Mouse (Mus musculus) liver, embryonic 14.5 days (tissue): ENCODE measurements around the gene Lilra5. TPM values are rescaled to one million over a fixed set of nuclear protein-coding genes. Genes with fewer than 3 reads are reported as not detected.
"Not testable (repeated sequence)": the region's sequence is repeated elsewhere in the genome, so short reads cannot be mapped to it uniquely, and the experiment has no call there.

Experiments used
- ATAC-seq: fragments of 200-750 bp; cut with Nextera tagmentation; 2 replicates; pipeline ENCODE4 v1.8.0; 2017; ENCODE audit warnings: moderate number of reproducible peaks, mild to moderate bottlenecking, moderate library complexity; ENCODE audit not compliant: insufficient read depth
- DNase-seq, 3 experiments: peaks; one replicate each; pipeline ENCODE4 v3.0.0-alpha.2; 2012 to 2013; ENCODE audit warnings: low read depth in 3 of 3, low spot score in 3 of 3
- H3K27ac ChIP-seq: fragments of 300-500 bp; sonication (generic); 2 replicates; pipeline ENCODE4 v1.5.1; 2014; ENCODE audit warnings: moderate library complexity, mild to moderate bottlenecking, control low read depth, inconsistent platforms
- H3K27me3 ChIP-seq: fragments of 300-500 bp; sonication (generic); 2 replicates; pipeline ENCODE4 v1.6.1; 2014; ENCODE audit warnings: mild to moderate bottlenecking, low read length, moderate library complexity; ENCODE audit not compliant: control insufficient read depth, insufficient read depth
- H3K36me3 ChIP-seq: fragments of 300-500 bp; sonication (generic); replicated peaks from 2 replicates; pipeline ENCODE4 v1.6.1; 2014; ENCODE audit warnings: low read depth; ENCODE audit not compliant: control insufficient read depth, insufficient read depth
- H3K4me1 ChIP-seq, 2 experiments: fragments of 200-500 bp in 1 of 2; fragments of 300-500 bp in 1 of 2; sonication (generic) in 1 of 2; replicated peaks; 2 replicates each; pipeline ENCODE4 v1.6.1; 2012 to 2014; ENCODE audit warnings: antibody characterized with exemption in 1 of 2, inconsistent platforms in 1 of 2, low read length in 1 of 2; ENCODE audit not compliant: control insufficient read depth in 2 of 2, insufficient read depth in 2 of 2
- H3K4me2 ChIP-seq: fragments of 300-500 bp; sonication (generic); 2 replicates; pipeline ENCODE4 v1.6.1; 2014; ENCODE audit warnings: low read depth, mild to moderate bottlenecking, control low read depth, moderate library complexity
- H3K4me3 ChIP-seq, 2 experiments: fragments of 200-500 bp in 1 of 2; fragments of 300-500 bp in 1 of 2; sonication (generic) in 1 of 2; 2 replicates each; pipeline ENCODE4 v1.5.1; 2012 to 2014; ENCODE audit warnings: low read depth in 2 of 2, low read length in 2 of 2, mild to moderate bottlenecking in 2 of 2, control low read depth in 1 of 2, inconsistent platforms in 1 of 2, moderate library complexity in 1 of 2; ENCODE audit not compliant: insufficient read depth in 1 of 2
- H3K9ac ChIP-seq: fragments of 300-500 bp; sonication (generic); replicated peaks from 2 replicates; pipeline ENCODE4 v1.6.1; 2014; ENCODE audit warnings: mild to moderate bottlenecking, control low read depth, moderate library complexity
- H3K9me3 ChIP-seq: fragments of 300-500 bp; sonication (generic); 2 replicates; pipeline ENCODE4 v1.6.1; 2016; ENCODE audit warnings: low read length, mixed read lengths; ENCODE audit not compliant: control insufficient read depth
- CTCF ChIP-seq: IDR thresholded peaks from 2 replicates; pipeline ENCODE4 v1.5.1; 2016; ENCODE audit warnings: antibody characterized with exemption, low read depth, control low read depth
- EP300 ChIP-seq: IDR thresholded peaks from 2 replicates; pipeline ENCODE4 v1.6.1; 2016; ENCODE audit warnings: antibody characterized with exemption, low read depth
- WGBS: fragments of 180-500 bp; shearing (Covaris S2); extraction: QIAGEN DNeasy Blood & Tissue Kit; methylation state at CpG from one replicate; pipeline ENCODE4 v1.1.7; 2014; ENCODE audit not compliant: insufficient replicate concordance; 5-methylcytosine and 5-hydroxymethylcytosine counted together
- polyA plus RNA-seq, 2 experiments: library from polyadenylated mRNA; depleted of rRNA in 1 of 2; stranded (reverse) in 1 of 2; unstranded in 1 of 2; fragments of >200 nt; fragmentation: Nextera tagmentation in 1 of 2; extraction: Ambion mirVana in 1 of 2; gene quantifications; 2 replicates each; pipeline versions ENCODE4 v1.2.1 to v1.2.3; 2012 to 2014

The Lilra5 gene
- polyA plus RNA-seq, 2 experiments: 0.16 to 0.43 TPM

DNA sequence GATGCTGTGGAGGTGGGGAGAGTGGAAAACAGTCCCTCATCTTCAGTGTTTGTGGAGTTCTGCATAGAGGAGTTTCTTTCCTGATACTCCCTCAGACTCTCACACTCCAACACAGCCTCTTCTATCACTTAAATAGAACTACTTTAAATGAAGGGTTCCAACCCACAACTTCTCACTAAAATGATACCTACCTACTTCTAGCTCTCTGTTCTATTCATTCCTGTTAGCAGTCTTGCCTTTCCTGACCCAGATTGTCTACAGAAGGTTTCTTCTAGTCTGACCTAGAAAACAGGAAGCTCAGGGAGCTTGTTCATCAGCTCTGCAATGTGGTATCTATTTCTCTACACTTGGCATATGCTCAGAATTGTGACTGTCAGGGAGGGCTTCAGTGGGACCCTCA, 2.0 kb upstream of the Lilra5 start:
- TF ChIP-seq EP300 (no peak), CTCF (no peak)
- DNase-seq (no peak), ATAC-seq (no peak)
- H3K36me3 ChIP-seq: no peaks in the 10 kb centered on the region
- H3K4me1 ChIP-seq: peaks cover 0 to 8% of the 10 kb centered on the region in 2 experiments; a peak in 2 of 4 replicates
- H3K27ac ChIP-seq: no peak overlapping the region
- no peak overlapping the region for H3K4me3 ChIP-seq
- H3K9ac ChIP-seq: no peak overlapping the region
- no peaks in the 10 kb centered on the region for H3K27me3 ChIP-seq
- no peaks in the 10 kb centered on the region for H3K9me3 ChIP-seq
- H3K4me2 ChIP-seq: no peak overlapping the region

DNA sequence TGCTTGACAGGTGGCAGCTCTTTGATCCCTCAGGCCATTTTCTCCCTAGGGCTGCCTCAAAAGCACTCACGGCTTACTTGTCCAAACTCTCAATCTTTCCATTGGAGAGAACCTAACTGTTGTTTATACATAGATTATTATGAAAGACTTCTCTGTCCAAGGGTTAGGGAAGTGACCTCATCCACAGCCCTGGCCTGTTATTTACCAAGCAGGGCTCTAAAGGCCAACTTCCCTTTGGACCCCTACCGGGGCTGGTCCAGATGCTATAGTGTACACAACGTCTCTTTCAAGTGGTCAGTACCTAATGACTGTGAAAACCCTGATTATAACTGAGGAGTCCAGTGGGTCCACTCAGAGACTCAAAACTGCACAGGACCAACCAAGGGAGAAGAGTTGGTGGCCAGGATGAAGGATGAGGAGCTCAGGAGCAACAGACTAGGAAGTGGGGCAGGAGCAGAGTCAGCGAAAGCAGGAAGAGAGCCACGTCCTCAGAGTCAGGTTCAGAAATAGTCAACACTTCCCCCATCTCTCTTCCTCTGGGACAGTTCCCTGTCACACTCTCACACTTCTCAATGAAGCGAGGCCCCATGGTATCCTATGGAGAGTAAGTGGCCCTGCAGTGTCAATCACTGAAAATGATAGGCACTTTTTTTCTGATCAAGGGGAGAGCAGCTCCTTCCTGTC, 1.6 kb downstream of the Lilra5 start:
- TF ChIP-seq EP300: no peak
- no peak for TF ChIP-seq CTCF
- Histone ChIP-seq H3K36me3 (no peaks in the 10 kb centered on the region), H3K27me3 (no peaks in the 10 kb centered on the region), H3K4me1 (peaks cover 0 to 8% of the 10 kb centered on the region in 2 experiments; a peak in 2 of 4 replicates), H3K9me3 (no peaks in the 10 kb centered on the region), H3K4me3 (no peak overlapping the region), H3K4me2 (no peak overlapping the region), H3K27ac (no peak overlapping the region), H3K9ac (no peak overlapping the region)
- DNase-seq (peak in 1 of 3 experiments; percentile 6), ATAC-seq (peak; percentile 82)
- WGBS: 36% methylated on average over 6 of the region's 6 CpGs

DNA sequence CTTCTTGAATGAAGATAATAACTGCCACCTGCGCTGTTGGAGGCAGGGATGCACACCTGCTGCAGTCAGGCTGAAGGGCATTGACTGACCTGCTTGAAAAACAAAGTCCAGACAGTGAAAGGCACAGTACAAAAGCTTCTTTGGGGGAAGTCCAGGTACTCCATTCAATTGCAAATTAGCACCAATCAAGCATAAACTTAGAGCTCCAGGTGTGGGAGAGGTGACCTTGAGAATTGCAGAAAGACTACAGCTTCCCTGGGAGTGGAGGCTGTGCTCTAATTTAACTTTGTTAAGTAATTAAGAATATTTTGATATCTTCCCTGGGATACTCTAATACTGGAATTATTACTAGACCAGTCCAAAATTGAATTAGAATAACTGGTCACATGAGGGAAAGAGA, 13.7 kb downstream of the Lilra5 start:
- not testable (repeated sequence) for DNase-seq, H3K9ac ChIP-seq, H3K4me2 ChIP-seq, H3K27me3 ChIP-seq, H3K36me3 ChIP-seq, H3K27ac ChIP-seq, ATAC-seq, H3K9me3 ChIP-seq, H3K4me1 ChIP-seq, H3K4me3 ChIP-seq
- 66% methylated on average over 1 of the region's 1 CpGs for WGBS

DNA sequence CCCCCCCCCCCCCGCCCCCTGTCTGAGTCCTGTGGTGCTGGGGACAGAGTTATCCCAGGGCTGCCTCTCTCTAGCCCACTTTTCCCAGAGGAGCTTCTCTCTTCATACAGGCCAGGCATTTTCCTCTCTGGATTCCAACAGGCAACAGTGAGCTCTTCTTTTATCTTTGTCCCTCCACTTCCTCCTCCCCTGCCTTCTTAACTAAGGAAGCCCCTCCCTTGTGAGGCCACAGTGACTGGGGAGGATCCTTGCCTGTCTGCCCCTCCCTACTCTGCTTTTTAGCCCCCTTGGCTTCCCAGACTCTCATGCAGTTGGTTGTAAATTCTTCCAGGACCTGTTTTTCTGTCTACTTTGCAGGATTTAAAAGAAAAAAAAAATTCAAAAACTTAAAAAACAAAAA, 18.5 kb downstream of the Lilra5 start:
- not testable (repeated sequence) for H3K27ac ChIP-seq, H3K9ac ChIP-seq, ATAC-seq, H3K4me2 ChIP-seq, H3K4me3 ChIP-seq, H3K27me3 ChIP-seq, DNase-seq, H3K4me1 ChIP-seq, H3K9me3 ChIP-seq, H3K36me3 ChIP-seq
- 0% methylated on average over 1 of the region's 1 CpGs for WGBS

DNA sequence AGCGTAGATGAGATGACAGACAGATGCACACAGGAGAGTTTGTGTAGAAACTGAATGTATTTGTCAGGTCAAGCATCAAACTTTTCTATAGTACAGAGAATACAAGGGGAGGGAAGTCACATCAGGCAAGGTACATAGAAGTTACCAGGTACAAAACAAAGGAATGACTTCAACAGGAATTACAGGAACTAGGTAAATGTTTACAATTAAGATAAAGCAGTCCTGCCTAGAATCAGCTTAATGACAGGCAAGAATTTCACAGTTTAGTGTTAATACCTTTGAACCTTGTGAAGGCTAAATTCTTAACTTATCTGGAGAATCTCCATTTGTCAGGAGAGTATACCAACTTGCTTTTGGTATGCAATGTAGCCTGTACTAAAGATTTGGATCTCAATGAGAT, 23.0 kb downstream of the Lilra5 start:
- 80% methylated on average over 1 of the region's 1 CpGs for WGBS
- not testable (repeated sequence) for H3K9me3 ChIP-seq, H3K27ac ChIP-seq, H3K4me3 ChIP-seq, H3K36me3 ChIP-seq, H3K9ac ChIP-seq, H3K27me3 ChIP-seq, DNase-seq, H3K4me1 ChIP-seq, ATAC-seq, H3K4me2 ChIP-seq

DNA sequence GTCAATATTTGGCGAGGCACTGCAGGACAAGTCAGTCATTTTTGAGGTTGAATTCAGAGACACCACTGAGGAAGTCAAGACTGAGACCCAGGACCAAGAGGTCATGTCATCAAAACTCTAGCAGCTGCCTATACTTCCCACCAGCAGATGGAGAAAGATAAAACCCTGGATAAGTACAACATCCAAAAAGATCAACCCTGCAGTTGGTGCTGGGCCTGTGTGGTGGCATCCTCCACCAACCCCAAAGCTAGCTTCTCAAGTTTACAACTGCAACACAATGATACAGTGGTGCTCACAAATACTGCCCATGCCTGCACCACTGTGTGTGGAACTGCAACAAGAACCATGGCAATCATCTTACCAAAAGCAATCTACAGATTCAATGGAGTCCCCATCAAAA, 34.6 kb downstream of the Lilra5 start:
- not testable (repeated sequence) for H3K9me3 ChIP-seq, H3K4me1 ChIP-seq, H3K27me3 ChIP-seq, DNase-seq, H3K27ac ChIP-seq, H3K36me3 ChIP-seq, H3K9ac ChIP-seq, H3K4me2 ChIP-seq, H3K4me3 ChIP-seq, ATAC-seq
- WGBS: 31% methylated on average over 1 of the region's 1 CpGs

DNA sequence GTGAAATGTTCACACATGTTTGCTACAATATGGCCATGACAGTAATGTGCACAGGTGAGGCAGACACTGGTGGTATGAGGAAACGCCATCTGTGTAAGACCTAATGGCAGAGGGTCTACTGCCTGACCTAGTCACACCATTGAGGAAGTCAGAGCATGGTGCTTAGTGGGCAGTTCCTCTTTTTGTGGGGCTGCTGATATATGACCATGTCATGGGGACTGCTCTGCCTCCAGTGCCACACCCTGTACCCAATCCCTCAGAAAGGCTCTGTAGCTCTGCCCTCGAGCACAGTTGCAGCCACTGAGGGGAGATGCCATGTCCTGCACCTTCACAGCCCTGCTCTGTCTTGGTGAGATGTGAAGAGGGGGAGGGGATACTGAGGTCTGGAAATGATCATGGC, 36.3 kb downstream of the Lilra5 start:
- not testable (repeated sequence) for H3K27me3 ChIP-seq, H3K9ac ChIP-seq, ATAC-seq, H3K27ac ChIP-seq, H3K4me3 ChIP-seq, H3K4me1 ChIP-seq, H3K9me3 ChIP-seq, H3K36me3 ChIP-seq, H3K4me2 ChIP-seq
- WGBS: 19% methylated on average over 2 of the region's 2 CpGs
- DNase-seq: peak in 2 of 3 experiments; percentile 3 to 9

DNA sequence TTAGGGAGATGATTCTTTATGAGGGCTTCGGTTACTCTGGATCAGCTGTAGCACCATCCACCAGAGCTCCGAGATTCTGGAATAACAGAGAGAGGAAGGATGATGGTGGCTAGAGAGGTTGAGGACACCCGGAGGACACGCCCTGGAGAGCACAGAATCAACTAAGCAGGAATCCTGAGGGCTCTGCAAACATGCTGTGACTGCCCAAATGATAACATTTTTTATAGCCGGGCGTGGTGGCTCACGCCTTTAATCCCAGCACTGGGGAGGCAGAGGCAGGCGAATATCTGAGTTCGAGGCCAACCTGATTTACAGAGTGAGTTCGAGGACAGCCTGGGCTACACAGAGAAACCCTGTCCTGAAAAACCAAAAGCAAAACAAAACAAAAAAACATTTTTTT, 37.9 kb downstream of the Lilra5 start:
- H3K36me3 ChIP-seq, H3K27ac ChIP-seq, H3K4me2 ChIP-seq, DNase-seq, H3K9ac ChIP-seq, H3K9me3 ChIP-seq, H3K27me3 ChIP-seq, H3K4me1 ChIP-seq, ATAC-seq, H3K4me3 ChIP-seq: not testable (repeated sequence)
- 66% methylated on average over 10 of the region's 10 CpGs for WGBS
